Mouse (Mus musculus) adrenal gland, postnatal 36 days (tissue): ENCODE measurements at regions not wholly inside any gene's neighbourhood (a gene's known extent, or its start where the extent isn't known, plus 50 kb on each side); places are given as distances from the start of the nearest gene placed in this dataset.
"Not testable (repeated sequence)": the region's sequence is repeated elsewhere in the genome, so short reads cannot be mapped to it uniquely, and the experiment has no call there.

Experiments used
- DNase-seq, 2 experiments: peaks; one replicate each; pipeline ENCODE4 v3.0.0; 2021; ENCODE audit warnings: mixed read lengths in 1 of 2

DNA sequence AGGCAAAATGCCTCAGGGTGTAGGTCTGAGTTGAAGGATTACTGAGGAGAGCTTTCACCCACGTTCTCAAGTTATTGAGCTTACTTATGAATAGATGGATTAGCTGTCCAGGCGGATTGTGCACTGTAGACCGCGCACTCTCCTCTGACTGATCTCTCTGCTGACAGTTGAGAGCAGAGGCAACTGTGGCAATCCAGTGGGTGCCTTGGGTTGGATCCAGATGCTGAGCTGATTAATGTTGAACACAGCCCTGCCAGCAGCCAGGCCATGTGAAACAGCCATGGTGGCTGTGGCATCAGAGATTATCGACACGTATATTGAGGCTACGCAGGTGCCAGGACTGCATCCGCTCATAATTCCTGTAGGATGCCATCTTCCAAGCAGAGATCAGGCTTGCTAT is 53.6 kb downstream of the Gm10320 start:
- no peak for DNase-seq

DNA sequence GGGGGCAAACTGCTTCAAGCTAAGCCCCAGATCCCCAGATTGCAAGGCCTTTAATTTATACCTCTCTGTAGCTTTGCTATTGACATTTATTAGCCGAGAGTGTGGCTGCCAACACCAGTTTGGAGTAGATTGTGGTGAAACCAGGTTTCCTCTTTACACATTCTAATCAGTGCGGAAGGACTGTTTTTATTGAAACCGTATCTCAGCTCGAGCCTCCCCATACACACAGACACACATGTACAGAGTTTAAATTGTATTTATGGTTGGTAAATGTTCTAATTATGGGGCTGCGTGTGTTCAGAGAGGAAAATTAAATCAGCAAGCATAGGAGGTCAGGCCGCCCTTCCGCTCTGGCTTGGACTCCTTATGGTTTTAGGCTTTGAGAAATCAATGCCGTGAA is 54.8 kb downstream of the Gm10320 start:
- DNase-seq = no peak

DNA sequence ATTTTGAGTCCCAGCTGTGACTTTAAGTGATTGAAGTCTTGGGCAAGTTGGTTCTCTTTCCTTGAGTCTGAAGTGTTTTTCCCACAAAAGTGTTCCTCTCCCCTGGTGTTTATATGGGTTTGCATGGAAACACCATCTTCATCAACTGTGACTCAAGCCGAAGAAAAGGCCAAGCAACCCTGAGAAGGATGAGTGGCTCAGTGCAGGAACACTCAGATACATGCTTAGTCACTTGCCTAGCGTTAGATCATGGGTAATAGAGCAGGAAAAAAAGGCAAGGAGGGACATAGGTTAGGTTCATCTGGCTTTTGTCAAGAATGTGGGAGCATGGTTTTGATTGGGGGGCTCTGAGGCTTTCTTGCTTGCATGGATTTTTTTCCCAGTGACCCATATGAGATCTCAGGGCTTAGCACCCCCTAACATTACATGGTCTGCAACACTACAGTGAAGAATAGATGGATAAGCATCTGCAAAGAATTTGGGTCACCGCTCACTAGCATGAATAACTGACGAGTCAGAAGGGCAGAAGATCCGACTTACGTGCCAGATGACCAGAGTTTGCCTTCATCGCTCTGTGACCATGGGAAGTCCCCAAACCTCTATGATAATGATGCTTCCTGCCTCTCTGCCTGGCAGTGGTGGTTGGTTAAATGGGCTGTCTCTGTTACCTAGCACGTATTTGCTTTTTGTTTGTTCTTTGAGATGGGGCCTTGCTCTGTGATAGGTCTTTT is 56.4 kb downstream of the Gm10320 start:
- no peak for DNase-seq

DNA sequence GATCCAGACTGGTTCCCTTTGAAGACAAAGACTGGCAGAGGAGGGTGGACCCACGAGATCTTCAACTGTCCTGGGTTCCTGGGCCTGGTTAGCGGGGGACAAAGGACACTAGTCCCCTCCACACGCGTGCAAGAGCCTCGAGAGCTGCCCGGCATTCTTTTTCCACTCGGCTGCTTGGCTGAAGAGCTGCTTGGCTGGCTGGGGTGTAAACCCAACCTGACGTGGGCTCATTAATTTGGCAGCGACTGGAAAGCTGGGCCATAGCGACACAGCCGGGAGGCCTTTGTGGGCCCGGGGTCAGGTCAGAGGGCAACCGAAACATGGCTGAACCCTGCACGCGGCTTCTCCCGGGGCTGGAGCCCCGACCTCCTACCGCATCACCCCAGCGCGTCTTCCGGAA is 62.0 kb downstream of the Gm10320 start:
- no peak for DNase-seq

DNA sequence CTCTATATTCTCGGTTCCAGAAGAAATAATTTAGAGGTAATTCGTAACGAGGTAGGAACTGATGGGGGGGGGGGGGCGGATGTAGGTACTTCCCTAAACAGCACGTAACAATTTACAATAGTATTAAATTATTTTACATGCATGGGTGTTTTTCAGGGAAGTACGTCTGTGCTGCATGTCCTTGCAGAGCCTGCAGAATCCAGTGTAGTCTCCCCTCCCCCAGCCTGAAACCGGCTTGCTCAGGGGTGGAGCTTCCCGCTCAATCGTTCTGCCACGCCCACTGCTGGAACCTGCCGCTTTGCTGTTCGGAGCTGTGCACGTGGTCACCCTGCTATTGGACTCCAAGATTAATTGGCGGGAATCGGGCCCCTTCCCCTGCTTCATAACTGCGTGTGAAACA is 64.1 kb downstream of the Gm10320 start:
- DNase-seq = not testable (repeated sequence)

DNA sequence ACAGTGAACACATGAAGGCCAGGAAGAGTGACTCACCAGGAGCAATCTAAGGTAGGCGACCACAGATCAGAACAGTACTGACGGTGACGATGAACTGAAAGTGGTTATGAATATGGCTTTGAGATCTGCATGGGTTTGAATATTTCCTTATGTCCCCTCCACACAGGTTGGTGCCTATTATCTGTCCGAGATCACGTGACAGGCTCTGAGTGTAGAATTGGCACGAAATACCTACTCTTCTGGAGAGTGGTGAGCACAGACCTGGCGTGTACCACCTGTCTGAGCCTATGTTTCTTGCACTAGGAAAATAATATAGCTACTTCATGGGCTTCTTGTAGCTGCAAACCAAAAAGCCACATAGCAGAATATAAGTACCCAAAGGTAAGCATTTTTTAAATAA is 66.8 kb downstream of the Gm10320 start:
- DNase-seq = no peak

GRCm38 (mm10) chr13:98424000-98424399 is 67.8 kb downstream of the Gm10320 start:
- no peak for DNase-seq

- DNase-seq = no peak
Measured at GRCm38 (mm10) chr13:98420419-98421043, 66.5 kb downstream of the Foxd1 start.

GRCm38 (mm10) chr13:98417736-98418135 is 63.7 kb downstream of the Foxd1 start:
- DNase-seq = no peak

DNA sequence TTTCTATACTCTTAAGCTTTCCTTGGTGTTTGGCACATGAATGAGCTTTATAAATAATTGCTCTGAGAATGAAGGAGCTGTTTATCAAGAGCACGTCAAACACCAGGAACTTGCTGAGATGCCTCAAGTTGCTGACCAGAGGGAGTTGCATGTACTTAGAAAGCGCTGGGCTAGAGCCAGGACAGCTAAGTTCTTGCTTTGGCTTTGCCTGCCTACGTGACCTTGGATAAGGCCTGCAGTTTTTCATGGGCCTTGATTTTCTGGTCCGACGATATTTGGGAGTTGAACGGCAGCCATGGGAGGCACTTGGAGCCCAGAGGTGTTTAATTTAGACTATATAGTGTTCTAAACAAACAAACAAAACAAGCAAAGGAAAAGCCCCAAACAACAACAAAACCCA is 62.4 kb downstream of the Foxd1 start:
- DNase-seq = peak; percentile 44 to 57

DNA sequence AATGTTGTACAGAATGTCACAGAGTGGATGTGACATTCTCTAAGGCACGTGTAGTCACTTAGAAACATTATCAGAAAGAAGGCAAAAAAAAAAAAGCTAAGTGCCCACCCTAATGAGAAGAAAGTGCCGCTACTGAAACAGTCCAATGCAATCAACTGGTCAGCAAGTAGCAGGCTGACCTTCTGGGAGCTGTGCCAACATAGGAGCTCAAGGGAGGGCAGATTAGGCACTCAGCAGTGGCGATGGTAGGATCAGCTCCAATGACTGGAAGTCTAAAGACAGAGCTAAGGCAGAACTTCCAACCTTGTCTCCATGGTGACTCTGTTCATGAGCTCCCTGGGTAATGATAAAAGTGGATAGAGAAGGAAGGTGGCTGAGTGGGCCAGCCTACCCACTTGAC is 60.8 kb downstream of the Foxd1 start:
- DNase-seq = peak; percentile 54 to 57

DNA sequence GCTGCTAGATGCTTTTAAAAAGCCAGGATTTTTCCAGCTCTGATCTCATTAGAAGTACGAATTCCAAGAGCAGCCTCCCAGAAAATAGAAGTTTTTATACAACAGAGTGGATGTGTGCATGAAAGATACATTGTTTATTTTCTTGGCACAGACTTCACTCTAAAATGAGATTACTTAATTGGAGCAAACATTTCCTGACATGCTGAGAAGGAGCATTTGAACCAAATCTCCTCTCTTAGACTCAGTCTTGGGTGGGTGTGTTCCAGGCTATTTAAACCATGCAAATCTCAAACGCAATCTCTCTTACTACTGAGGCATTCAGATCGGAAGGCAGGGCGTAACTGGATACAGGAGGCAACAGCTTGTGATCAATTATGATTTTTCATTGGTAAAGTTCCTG is 59.2 kb downstream of the Foxd1 start:
- no peak for DNase-seq
